Mouse (Mus musculus) layer of hippocampus, adult 11-12 months (tissue): ENCODE measurements at regions not wholly inside any gene's neighbourhood (a gene's known extent, or its start where the extent isn't known, plus 50 kb on each side); places are given as distances from the start of the nearest gene placed in this dataset.

Experiments used
- DNase-seq: peaks from one replicate; pipeline ENCODE4 v3.0.0; 2022; ENCODE audit warnings: low spot score

GRCm38 (mm10) chr5:115790436-115790835 lies 54.6 kb upstream of the Cit start:
- peak; percentile 69 for DNase-seq
